16 mouse cellular contexts compared by ENCODE assay signal in the genomic region with DNA sequence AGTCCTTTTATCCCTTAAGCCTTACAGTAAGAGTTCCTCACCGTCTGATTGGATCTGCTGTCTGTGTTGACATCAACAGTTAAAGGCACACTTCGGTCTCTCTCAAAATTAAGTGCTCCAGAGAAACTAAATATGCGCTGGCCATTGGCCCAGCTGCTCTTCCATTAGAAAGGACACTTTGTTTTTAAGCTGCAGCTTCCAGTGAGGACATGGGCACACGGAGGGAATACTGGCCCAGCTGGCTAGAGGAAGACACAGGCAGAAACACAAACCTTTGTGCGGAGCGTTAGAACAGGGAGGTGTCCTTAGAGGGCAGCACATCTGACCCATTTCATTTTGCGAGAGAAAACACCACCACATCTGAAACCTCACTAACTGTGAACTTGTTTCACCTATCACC. TPM values are rescaled to one million over a fixed set of nuclear protein-coding genes. Genes with fewer than 3 reads are reported as not detected.
DNase-seq lines count a peak whose midpoint lies in the region; ATAC-seq and TF ChIP-seq lines count a peak whose summit lies in the region.
"Had no signal": no experiment of that assay in that cellular context is flagged by ENCODE, and none has a peak within 500 bp of the region (broad histone marks: within the 10 kb centered on the region; RNA-seq: fewer than 3 reads in every experiment).

No protein-coding gene starts in this region.

- no peaks in the 10 kb centered on the region for H3K27me3 ChIP-seq in heart, adult 2 months (ENCODE audit: control insufficient read depth, insufficient read depth, low read length)
- H3K27me3 ChIP-seq in midbrain, embryonic 12.5 days = no peaks in the 10 kb centered on the region
- no peaks in the 10 kb centered on the region for H3K27me3 ChIP-seq in midbrain, embryonic 11.5 days (ENCODE audit: control insufficient read depth, insufficient read depth, low read length)
- H3K27me3 ChIP-seq in hindbrain, embryonic 14.5 days (ENCODE audit: control insufficient read depth, insufficient read depth, low read length) = no peaks in the 10 kb centered on the region

- no peak for TF ChIP-seq CTCF in heart, adult 2 months (IDR thresholded peaks at IDR 0.05)

- TF ChIP-seq POLR2A in heart, adult 2 months (IDR thresholded peaks at IDR 0.05; ENCODE audit: insufficient read depth, low read depth, low read length) = no peak

- DNase-seq in heart, adult 2 months = no peak
- DNase-seq in heart, adult 9 months (ENCODE audit: low spot score in 2 of 2) = no peak
- DNase-seq in midbrain, embryonic 11.5 days (ENCODE audit: low spot score, missing footprints) = no peak
- DNase-seq in hindbrain, embryonic 14.5 days (ENCODE audit: low spot score) = no peak
- DNase-seq in testis, postnatal 10 days (ENCODE audit: low spot score) = peak; percentile 46
- no peak for DNase-seq in kidney, adult 9 months
- DNase-seq: heart, postnatal 36 days; kidney, adult 8-10 months; liver, postnatal 0 days; right cerebral cortex, postnatal 14 days had no signal

- whole genome bisulfite sequencing in heart, adult 2 months = 53% methylated on average over 7 of the region's 7 CpGs
- WGBS in midbrain, embryonic 12.5 days = 68% methylated on average over 7 of the region's 7 CpGs
- WGBS in midbrain, embryonic 11.5 days = 74% methylated on average over 7 of the region's 7 CpGs
- WGBS in hindbrain, embryonic 14.5 days = 63% methylated on average over 7 of the region's 7 CpGs

- no peak overlapping the region for H3K4me2 ChIP-seq in midbrain, embryonic 12.5 days (replicated peaks)
- H3K4me2 ChIP-seq in midbrain, embryonic 11.5 days = no peak overlapping the region
- no peak overlapping the region for H3K4me2 ChIP-seq in hindbrain, embryonic 14.5 days (replicated peaks)

- ATAC-seq in midbrain, embryonic 12.5 days (ENCODE audit: low FRiP score, low read depth) = no peak
- no peak for ATAC-seq in midbrain, embryonic 11.5 days (ENCODE audit: low FRiP score)
- no peak for ATAC-seq in hindbrain, embryonic 14.5 days (ENCODE audit: low FRiP score)
- ATAC-seq: CD4-positive, CD25-positive, alpha-beta regulatory T cell, adult 4 months; liver, postnatal 0 days had no signal

- intact Hi-C loops in heart, adult 2 months (cut with DNase I) = no loop called here

- no peak overlapping the region for H3K4me3 ChIP-seq in heart, adult 2 months
- no peak overlapping the region for H3K4me3 ChIP-seq in midbrain, embryonic 12.5 days
- no peak overlapping the region for H3K4me3 ChIP-seq in midbrain, embryonic 11.5 days (ENCODE audit: low read depth, low read length)
- H3K4me3 ChIP-seq in hindbrain, embryonic 14.5 days (replicated peaks; ENCODE audit: low read length) = no peak overlapping the region
- H3K4me3 ChIP-seq: heart, embryonic 10.5 days had no signal

- H3K79me2 ChIP-seq in heart, adult 2 months (replicated peaks; ENCODE audit: control insufficient read depth, insufficient read depth, low read length) = no peaks in the 10 kb centered on the region

- H3K27ac ChIP-seq in heart, adult 2 months = no peak overlapping the region
- H3K27ac ChIP-seq in midbrain, embryonic 12.5 days (replicated peaks) = peak overlapping the region; percentile 44
- H3K27ac ChIP-seq in midbrain, embryonic 11.5 days (ENCODE audit: low read depth, low read length) = no peak overlapping the region
- H3K27ac ChIP-seq in hindbrain, embryonic 14.5 days = peak overlapping the region; percentile 57
- H3K27ac ChIP-seq: heart, embryonic 10.5 days had no signal

- peaks cover 2% of the 10 kb centered on the region; the same call in 1 of the 2 replicates for H3K4me1 ChIP-seq in heart, adult 2 months (ENCODE audit: control insufficient read depth, insufficient read depth, low read length)
- H3K4me1 ChIP-seq in midbrain, embryonic 12.5 days = peaks cover 17% of the 10 kb centered on the region
- H3K4me1 ChIP-seq in midbrain, embryonic 11.5 days (ENCODE audit: control insufficient read depth, insufficient read depth, low read length) = peaks cover 15% of the 10 kb centered on the region
- 0 out of 2 replicates have a peak, but pooled peaks cover 7% of the 10 kb centered on the region for H3K4me1 ChIP-seq in hindbrain, embryonic 14.5 days (replicated peaks; ENCODE audit: control insufficient read depth, insufficient read depth, low read length)
- H3K4me1 ChIP-seq: heart, embryonic 10.5 days had no signal

- TF ChIP-seq EP300 in heart, adult 2 months (IDR thresholded peaks at IDR 0.05; ENCODE audit: insufficient read depth, low read depth, low read length) = 0 out of 2 replicates have a peak, but pooled peaks have one; percentile 11

- H3K9ac ChIP-seq in heart, adult 2 months (ENCODE audit: low read depth, low read length) = no peak overlapping the region
- no peak overlapping the region for H3K9ac ChIP-seq in midbrain, embryonic 12.5 days (replicated peaks)
- H3K9ac ChIP-seq in midbrain, embryonic 11.5 days (ENCODE audit: low read length) = no peak overlapping the region
- no peak overlapping the region for H3K9ac ChIP-seq in hindbrain, embryonic 14.5 days
- H3K9ac ChIP-seq: liver, postnatal 0 days had no signal

- H3K9me3 ChIP-seq in midbrain, embryonic 12.5 days = no peaks in the 10 kb centered on the region
- no peaks in the 10 kb centered on the region for H3K9me3 ChIP-seq in midbrain, embryonic 11.5 days (ENCODE audit: control insufficient read depth, low read length)
- no peaks in the 10 kb centered on the region for H3K9me3 ChIP-seq in hindbrain, embryonic 14.5 days (ENCODE audit: control insufficient read depth, low read length)
- H3K9me3 ChIP-seq: heart, embryonic 10.5 days had no signal

- no peaks in the 10 kb centered on the region for H3K36me3 ChIP-seq in heart, adult 2 months (ENCODE audit: control insufficient read depth, insufficient read depth, low read length)
- H3K36me3 ChIP-seq in midbrain, embryonic 12.5 days = no peaks in the 10 kb centered on the region
- no peaks in the 10 kb centered on the region for H3K36me3 ChIP-seq in midbrain, embryonic 11.5 days (ENCODE audit: control insufficient read depth, insufficient read depth, low read length)
- no peaks in the 10 kb centered on the region for H3K36me3 ChIP-seq in hindbrain, embryonic 14.5 days (replicated peaks; ENCODE audit: control insufficient read depth, insufficient read depth)
- H3K36me3 ChIP-seq: heart, embryonic 10.5 days had no signal

RNA-seq across cellular contexts. Expression of gene Tectb, which starts 3.9 kb away (rescaled TPM):
- under 1 TPM; 0.16 to 0.23 TPM for total RNA-seq in heart, adult 2 months (2021)
- 0.21 and 0.29 TPM in 2 replicates for polyA plus RNA-seq in heart, adult 2 months (2012; rRNA removed)
- polyA plus RNA-seq in midbrain, embryonic 12.5 days (2016; fragmentation: Nextera tagmentation; extraction: Ambion mirVana) = 0.31 TPM in 2 replicates
- polyA plus RNA-seq in midbrain, embryonic 11.5 days (2014; fragmentation: Nextera tagmentation; extraction: Ambion mirVana) = 0.05 TPM in 1 of 2 replicates, not detected in the other
- polyA plus RNA-seq in hindbrain, embryonic 14.5 days (2014; fragmentation: Nextera tagmentation; extraction: Ambion mirVana) = 0.37 TPM in 1 of 2 replicates, not detected in the other
- total RNA-seq: monocyte, adult 5-6 weeks; neutrophil, adult 5-6 weeks had no signal
- polyA plus RNA-seq: CD4-positive, CD25-positive, alpha-beta regulatory T cell, adult 4 months; limb, embryonic 14.5 days had no signal

RNA-seq across cellular contexts. Expression of gene Gucy2g, which starts 56.6 kb away (rescaled TPM):
- under 1 TPM in 1 of 2 experiments, not detected in 1; 0.07 TPM for total RNA-seq in heart, adult 2 months (2021)
- 0.12 TPM in 2 replicates for polyA plus RNA-seq in heart, adult 2 months (2012; rRNA removed)
- not detected in 2 replicates for polyA plus RNA-seq in midbrain, embryonic 12.5 days (2016; fragmentation: Nextera tagmentation; extraction: Ambion mirVana)
- not detected in 2 replicates for polyA plus RNA-seq in midbrain, embryonic 11.5 days (2014; fragmentation: Nextera tagmentation; extraction: Ambion mirVana)
- polyA plus RNA-seq in hindbrain, embryonic 14.5 days (2014; fragmentation: Nextera tagmentation; extraction: Ambion mirVana) = 0.08 and 0.09 TPM in 2 replicates
- total RNA-seq: monocyte, adult 5-6 weeks; neutrophil, adult 5-6 weeks had no signal
- polyA plus RNA-seq: heart, embryonic 10.5 days had no signal

RNA-seq across cellular contexts. Expression of gene Gpam, which starts 57.4 kb away (rescaled TPM):
- 100 to 1,000 TPM; 149 to 173 TPM for total RNA-seq in heart, adult 2 months (2021)
- 75.4 and 121 TPM in 2 replicates for polyA plus RNA-seq in heart, adult 2 months (2012; rRNA removed)
- 26.2 and 27.1 TPM in 2 replicates for polyA plus RNA-seq in midbrain, embryonic 12.5 days (2016; fragmentation: Nextera tagmentation; extraction: Ambion mirVana)
- polyA plus RNA-seq in midbrain, embryonic 11.5 days (2014; fragmentation: Nextera tagmentation; extraction: Ambion mirVana) = 23.6 and 27.1 TPM in 2 replicates
- 26.8 and 29.3 TPM in 2 replicates for polyA plus RNA-seq in hindbrain, embryonic 14.5 days (2014; fragmentation: Nextera tagmentation; extraction: Ambion mirVana)

Comparison
In these comparisons a context has a peak if more than half of its experiments do, and no peak if none do; other contexts are left out.
1. H3K27ac ChIP-seq: peak in midbrain, embryonic 12.5 days (single experiment) and hindbrain, embryonic 14.5 days (single experiment); none in heart, adult 2 months (single experiment) and midbrain, embryonic 11.5 days (single experiment).